Mouse (Mus musculus) heart, postnatal 25 days (tissue): ENCODE data around the gene Myh6. TPM values are rescaled to one million over a fixed set of nuclear protein-coding genes. Genes with fewer than 3 reads are reported as not detected.

ENCODE experiments used
- DNase-seq: peaks from one replicate; pipeline ENCODE4 v3.0.0; 2022; ENCODE audit warnings: low spot score
- intact Hi-C: fragments of 180-260 bp; cut with DNase I; formaldehyde crosslinking; loops from one replicate; pipeline ENCODE4 v1.15.1; 2025
- total RNA-seq, 2 experiments: library from RNA; stranded (reverse); gene quantifications; 2 replicates each; pipeline ENCODE4 v1.2.3; 2021

Gene Myh6
- total RNA-seq, 2 experiments from 2014 or later, result 23,221 to 24,394 TPM

GRCm38 (mm10) chr14:54939434-54940175 lies 27.1 kb downstream of the Myh6 start:
- intact Hi-C loops, result loop anchor here (1.0 to 2.0 kb wide), 3 partner anchors 39 to 96 kb away; partner anchors contain the start of gene Ngdn
- no peak for DNase-seq

GRCm38 (mm10) chr14:54938431-54939219 lies 28.1 kb downstream of the Myh6 start:
- intact Hi-C loops, result loop anchor here (1.0 kb wide), 2 partner anchors 38 to 95 kb away; no protein-coding TSS in a partner anchor
- no peak for DNase-seq

GRCm38 (mm10) chr14:54937361-54938182 lies 29.2 kb downstream of the Myh6 start:
- intact Hi-C loops, result no loop called here
- no peak for DNase-seq

- intact Hi-C loops, result no loop called here
- no peak for DNase-seq
Measured at GRCm38 (mm10) chr14:54936831-54937160, 29.9 kb downstream of the Myh6 start.

DNA sequence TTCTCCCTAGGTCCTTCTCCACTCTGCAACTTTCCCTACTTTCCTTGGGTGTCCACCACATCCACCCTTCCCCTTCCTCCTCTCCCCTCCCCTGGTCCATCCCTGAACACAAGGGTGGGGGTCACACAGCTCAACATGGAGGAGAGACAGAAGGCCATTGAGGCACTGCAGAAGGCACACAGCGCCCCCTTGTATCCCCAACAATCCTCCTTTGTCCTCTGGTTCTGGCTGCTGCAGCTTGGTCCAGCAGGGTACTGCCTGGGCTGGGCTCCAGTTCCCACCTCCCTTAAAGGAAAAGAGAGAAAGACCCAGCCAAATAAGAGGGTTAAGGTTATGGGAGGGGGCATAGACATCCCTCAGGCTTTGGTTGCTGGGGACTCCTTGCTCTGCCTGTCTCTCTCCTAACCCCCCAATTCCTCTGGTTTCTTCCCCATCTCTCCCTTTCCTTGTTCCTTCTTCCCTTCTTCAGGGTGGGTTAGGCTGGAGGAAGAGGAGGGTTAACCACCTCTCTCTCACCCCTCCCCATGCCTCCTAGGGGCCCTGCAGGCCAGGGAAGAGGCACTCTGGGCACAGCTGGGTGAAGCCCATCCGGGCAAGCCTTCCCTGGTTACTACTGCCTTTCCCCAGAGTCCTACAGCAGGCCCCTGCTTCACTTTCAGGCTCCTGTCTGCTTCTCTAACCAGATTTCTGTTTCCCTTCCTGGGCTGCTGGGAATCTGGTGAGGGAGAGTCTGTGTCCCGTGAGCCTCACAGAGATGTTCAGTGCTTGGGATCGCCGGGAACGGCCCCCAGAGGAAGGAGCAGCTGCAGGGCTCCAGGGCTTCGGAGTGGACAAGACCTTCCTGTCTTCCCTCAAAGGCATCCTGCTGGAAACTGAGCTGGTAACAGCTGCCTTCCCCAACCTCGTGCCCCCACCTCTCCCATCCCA lies 30.6 kb downstream of the Myh6 start, which contains the start of gene Cmtm5:
Gene Cmtm5, plus strand, starts transcription at position 358 of the 927 bp plus-strand sequence.
- intact Hi-C loops, result no loop called here
- no peak for DNase-seq

- DNase-seq, result no peak
- intact Hi-C loops, result no loop called here
Measured at GRCm38 (mm10) chr14:54932645-54933150, 34.0 kb downstream of the Myh6 start, which contains the start of gene Il25. Gene Il25, plus strand, starts transcription at chr14:54932695.

GRCm38 (mm10) chr14:54930431-54930830 lies 36.3 kb downstream of the Myh6 start:
- no peak for DNase-seq
- intact Hi-C loops, result no loop called here

- intact Hi-C loops, result no loop called here
- no peak for DNase-seq
Measured at GRCm38 (mm10) chr14:54929801-54930200, 36.9 kb downstream of the Myh6 start.

GRCm38 (mm10) chr14:54927296-54927695 lies 39.4 kb downstream of the Myh6 start:
- intact Hi-C loops, result no loop called here
- no peak for DNase-seq

DNA sequence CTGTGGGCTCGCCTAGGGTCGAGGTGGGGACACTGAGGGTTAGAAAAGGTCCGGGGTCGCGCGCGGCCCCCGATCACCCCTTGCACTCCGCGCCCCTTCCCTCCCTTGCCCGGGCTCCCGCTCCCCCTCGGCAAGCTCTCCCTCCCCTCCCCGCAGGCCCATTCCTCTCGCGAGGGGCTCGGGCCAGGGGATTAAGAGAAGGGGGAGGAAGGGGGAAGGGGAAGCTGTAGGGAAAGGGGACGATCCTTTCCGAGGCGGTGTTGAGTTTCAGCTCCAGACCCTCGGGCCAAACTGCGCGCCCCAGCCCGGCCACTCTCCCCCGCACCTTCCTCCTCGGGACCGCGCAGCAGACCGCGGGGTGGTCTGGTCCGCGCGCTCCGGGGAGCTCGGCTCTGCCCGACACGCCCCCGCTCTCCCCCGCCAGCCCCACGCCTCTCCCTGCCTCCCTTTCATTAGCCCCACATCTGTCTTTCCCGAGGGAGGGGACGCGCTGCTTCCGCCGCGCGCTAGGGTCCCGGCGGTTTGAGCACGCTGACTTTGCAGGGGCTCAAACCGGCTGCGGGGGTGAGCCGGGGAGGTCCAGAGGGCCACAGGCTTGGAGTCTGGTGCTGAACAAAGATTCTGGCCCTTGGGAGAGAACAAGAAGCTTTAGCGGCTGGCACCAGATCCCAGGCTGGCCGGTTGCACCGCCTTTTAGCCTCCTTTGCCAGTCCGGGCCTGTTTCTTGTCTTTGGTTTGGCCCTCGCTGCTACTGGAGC lies 40.1 kb downstream of the Myh6 start:
- peak; percentile 60 for DNase-seq

DNA sequence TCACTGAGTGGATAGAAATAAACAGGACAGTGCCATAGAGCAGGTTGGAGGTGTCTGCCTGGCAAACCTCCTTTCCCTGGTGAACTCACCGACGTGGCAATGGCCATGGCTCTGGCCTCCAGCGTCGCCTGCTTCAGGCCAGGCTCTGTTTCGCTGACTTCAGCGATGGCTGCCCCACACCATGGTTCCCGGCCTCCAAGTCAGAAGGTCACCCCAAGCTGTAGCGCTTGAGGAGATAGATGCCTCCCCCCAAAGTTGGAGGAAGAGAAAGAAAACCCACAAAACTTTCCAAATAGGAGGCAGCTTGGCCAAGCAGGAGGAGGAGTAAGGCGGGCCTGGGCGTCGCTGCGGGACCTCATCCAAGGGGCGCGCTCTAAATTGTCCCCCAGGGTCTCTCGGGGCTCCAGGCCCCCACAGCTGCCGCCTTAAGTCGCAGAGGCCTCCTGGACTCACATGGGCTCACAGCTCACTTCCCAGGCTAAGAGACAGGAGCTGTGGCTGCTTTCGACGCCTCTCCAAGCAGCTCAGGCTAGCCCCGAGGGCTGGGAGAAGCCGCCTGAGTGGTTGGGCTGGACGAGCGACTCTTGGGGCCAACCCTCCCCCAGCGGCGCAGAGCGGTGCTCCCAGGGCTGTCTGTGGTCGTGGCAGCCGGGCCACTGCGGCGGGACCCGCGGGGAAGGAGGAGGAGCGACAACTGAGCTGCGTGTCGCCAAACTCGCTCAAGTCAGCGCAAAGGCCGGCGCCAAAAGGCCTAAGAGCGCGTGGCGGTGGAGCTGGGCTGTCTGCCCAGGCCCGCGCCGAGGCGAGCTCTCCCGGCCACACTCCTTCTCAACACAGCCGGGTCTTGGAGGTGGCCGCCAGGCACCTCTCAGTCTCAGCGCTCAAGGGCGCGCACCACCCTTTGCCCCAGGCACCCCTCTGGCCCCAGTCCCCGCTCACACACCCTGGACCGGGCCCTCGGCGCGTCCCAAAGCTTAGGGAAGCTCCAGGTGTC lies 41.1 kb downstream of the Myh6 start, which contains the start of gene Efs:
Gene Efs, minus strand, starts transcription at position 778 of the 994 bp plus-strand sequence.
- intact Hi-C loops, result no loop called here
- peak; percentile 61 for DNase-seq

More for the DNA sequence above, 40.1 kb downstream of the Myh6 start:
- intact Hi-C loops, result no loop called here

DNA sequence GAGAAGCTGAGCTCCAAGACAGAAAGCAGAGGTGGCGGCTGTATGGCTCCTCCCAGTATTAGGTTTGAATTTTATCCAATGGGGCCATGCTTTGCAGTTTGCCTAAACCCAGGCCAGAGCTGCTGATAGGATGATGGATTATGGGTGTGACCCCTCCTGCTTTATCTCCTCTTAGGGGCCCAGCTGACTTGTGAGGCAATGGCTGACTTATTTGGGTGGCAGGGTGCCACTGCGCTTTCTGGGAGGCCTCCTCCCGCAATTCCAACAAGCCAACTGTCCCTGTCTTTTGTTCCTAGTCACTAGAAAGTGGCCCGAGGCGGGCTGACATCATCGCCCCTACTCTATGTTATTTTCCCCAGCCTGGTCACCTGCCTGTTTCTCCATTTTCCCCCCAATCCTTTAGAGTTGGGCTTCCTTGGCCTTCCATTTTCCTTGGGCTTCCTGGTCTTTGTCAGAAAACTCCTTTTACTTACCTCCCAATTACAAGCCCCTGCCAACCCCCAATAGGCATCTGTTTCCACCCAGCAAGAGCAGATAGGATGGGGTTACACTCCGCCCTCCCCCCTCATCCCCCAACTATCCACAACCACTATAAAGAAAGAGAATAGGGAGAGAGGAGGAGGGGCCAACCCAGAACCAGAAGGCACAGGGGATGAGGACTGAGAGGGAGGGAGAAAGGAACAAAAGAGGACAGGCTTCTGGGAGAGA lies 41.9 kb downstream of the Myh6 start:
- peak; percentile 76 for DNase-seq
- intact Hi-C loops, result no loop called here

GRCm38 (mm10) chr14:54920076-54920685 lies 46.5 kb downstream of the Myh6 start:
- no peak for DNase-seq
- intact Hi-C loops, result no loop called here

GRCm38 (mm10) chr14:54913343-54913742 lies 53.4 kb downstream of the Myh6 start:
- intact Hi-C loops, result no loop called here

DNA sequence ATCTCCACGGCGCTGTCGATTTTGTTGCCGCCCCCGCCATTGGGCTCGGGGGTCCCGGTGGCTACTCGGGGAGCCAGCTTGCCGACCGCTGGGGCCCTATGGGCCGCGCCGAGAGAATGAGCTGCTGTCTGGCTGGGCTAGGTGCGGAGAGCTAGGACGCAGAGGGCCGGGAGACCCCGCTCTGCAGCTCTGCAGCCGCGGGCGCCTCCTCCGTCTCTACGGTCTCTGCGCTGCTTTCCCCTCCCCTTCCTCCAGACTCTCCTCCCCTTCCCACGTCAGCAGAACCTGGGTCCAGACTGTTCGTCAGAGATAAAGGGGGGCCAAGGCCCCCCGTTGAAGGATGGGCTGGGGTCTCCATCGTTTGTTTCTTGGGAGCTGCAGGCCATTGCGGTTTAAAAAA lies 53.8 kb downstream of the Myh6 start, which contains the start of gene Slc22a17:
Gene Slc22a17, minus strand, starts transcription at position 247 of the 400 bp plus-strand sequence.
- DNase-seq, result no peak
- intact Hi-C loops, result no loop called here

More at GRCm38 (mm10) chr14:54913343-54913742, 53.4 kb downstream of the Myh6 start:
- DNase-seq, result no peak
